Mouse (Mus musculus) CD8-positive naive resting alpha-beta T cell, adult 2 months (primary cell): Measurements from ENCODE around the gene Samsn1.

ENCODE experiments used
- DNase-seq, 2 experiments: peaks; one replicate each; pipeline ENCODE4 v3.0.0; 2022; ENCODE audit warnings: low read depth in 2 of 2, low spot score in 2 of 2

Gene Samsn1

GRCm38 (mm10) chr16:75961036-75961435 is 61.0 kb downstream of the Samsn1 start:
- DNase-seq, result no peak

GRCm38 (mm10) chr16:75933357-75933756 is 88.7 kb downstream of the Samsn1 start:
- no peak for DNase-seq

- DNase-seq, result no peak
These were observed 91.9 kb downstream of the Samsn1 start for GRCm38 (mm10) chr16:75930222-75930553.

GRCm38 (mm10) chr16:75929536-75930221 is 92.4 kb downstream of the Samsn1 start:
- no peak for DNase-seq

- DNase-seq, result no peak
These were observed 95.6 kb downstream of the Samsn1 start for GRCm38 (mm10) chr16:75926511-75926910.

GRCm38 (mm10) chr16:75920870-75921269 is 101.2 kb downstream of the Samsn1 start:
- peak in 1 of 2 experiments; percentile 2 for DNase-seq

- DNase-seq, result no peak
These were observed 102.8 kb downstream of the Samsn1 start for GRCm38 (mm10) chr16:75919298-75919697.

GRCm38 (mm10) chr16:75917712-75918111 is 104.4 kb downstream of the Samsn1 start:
- no peak for DNase-seq

GRCm38 (mm10) chr16:75912051-75912450 is 110.0 kb downstream of the Samsn1 start:
- no peak for DNase-seq

GRCm38 (mm10) chr16:75908635-75909494 is 113.2 kb downstream of the Samsn1 start:
- DNase-seq, result peak; percentile 47 to 59

GRCm38 (mm10) chr16:75906790-75907189 is 115.3 kb downstream of the Samsn1 start:
- DNase-seq, result no peak

GRCm38 (mm10) chr16:75906260-75906659 is 115.8 kb downstream of the Samsn1 start:
- DNase-seq, result no peak

- no peak for DNase-seq
These were observed 116.8 kb downstream of the Samsn1 start for GRCm38 (mm10) chr16:75905324-75905723.

- DNase-seq, result no peak
These were observed 118.0 kb downstream of the Samsn1 start for GRCm38 (mm10) chr16:75904072-75904471.

- no peak for DNase-seq
These were observed 119.1 kb downstream of the Samsn1 start for GRCm38 (mm10) chr16:75903028-75903427.

- no peak for DNase-seq
These were observed 122.0 kb downstream of the Samsn1 start for GRCm38 (mm10) chr16:75899885-75900620.

GRCm38 (mm10) chr16:75897828-75898367 is 124.2 kb downstream of the Samsn1 start:
- no peak for DNase-seq

- DNase-seq, result no peak
These were observed 127.7 kb downstream of the Samsn1 start for GRCm38 (mm10) chr16:75894263-75894901.

GRCm38 (mm10) chr16:75893470-75893869 is 128.6 kb downstream of the Samsn1 start:
- no peak for DNase-seq

GRCm38 (mm10) chr16:75889081-75889646 is 132.9 kb downstream of the Samsn1 start:
- no peak for DNase-seq

- no peak for DNase-seq
These were observed 134.9 kb downstream of the Samsn1 start for GRCm38 (mm10) chr16:75887203-75887602.
